Mouse (Mus musculus) myocyte (in vitro differentiated cells): ENCODE results near the gene Klf11. TPM values are rescaled to one million over a fixed set of nuclear protein-coding genes. Genes with fewer than 3 reads are reported as not detected.
"Not testable (repeated sequence)": the region's sequence is repeated elsewhere in the genome, so short reads cannot be mapped to it uniquely, and the experiment has no call there.

ENCODE experiments used
- H3K27me3 ChIP-seq: one replicate; pipeline ENCODE4 v1.6.1; 2011; ENCODE audit not compliant: control insufficient read depth, insufficient read depth, insufficient read length
- H3K36me3 ChIP-seq: one replicate; pipeline ENCODE4 v1.6.1; 2011; ENCODE audit not compliant: control insufficient read depth, insufficient read depth
- H3K4me2 ChIP-seq: one replicate; pipeline ENCODE4 v1.6.1; 2011; ENCODE audit warnings: low read depth, control low read depth
- H3K4me3 ChIP-seq: one replicate; pipeline ENCODE4 v1.5.1; 2011; ENCODE audit warnings: mild to moderate bottlenecking, control low read depth, moderate library complexity
- H3K79me2 ChIP-seq: one replicate; pipeline ENCODE4 v1.6.1; 2011; ENCODE audit not compliant: control insufficient read depth, insufficient read depth
- H3ac ChIP-seq: one replicate; pipeline ENCODE4 v1.6.1; 2011; ENCODE audit not compliant: control insufficient read depth, insufficient read length
- CEBPB ChIP-seq: IDR thresholded peaks from 2 replicates; pipeline ENCODE4 v1.6.1; 2011; ENCODE audit warnings: mild to moderate bottlenecking, moderate library complexity; ENCODE audit not compliant: poor library complexity, insufficient read depth, severe bottlenecking
- E2F4 ChIP-seq: IDR thresholded peaks from one replicate; pipeline ENCODE4 v1.6.1; 2011; ENCODE audit warnings: mild to moderate bottlenecking, control low read depth, moderate library complexity; ENCODE audit not compliant: insufficient read depth
- MAX ChIP-seq: IDR thresholded peaks from one replicate; pipeline ENCODE4 v1.6.1; 2011; ENCODE audit warnings: low read depth, mild to moderate bottlenecking, control low read depth
- MYOD1 ChIP-seq, 3 experiments: IDR thresholded peaks; one replicate each; pipeline ENCODE4 v1.6.1; 2011; ENCODE audit warnings: control low read depth in 2 of 3, low read depth in 2 of 3, mild to moderate bottlenecking in 2 of 3, moderate library complexity in 1 of 3; ENCODE audit not compliant: insufficient read length in 2 of 3, control insufficient read depth in 1 of 3
- MYOG ChIP-seq, 3 experiments: IDR thresholded peaks; one replicate each; pipeline ENCODE4 v1.6.1; 2011; ENCODE audit warnings: control low read depth in 2 of 3, low read depth in 2 of 3, mild to moderate bottlenecking in 2 of 3; ENCODE audit not compliant: insufficient read length in 2 of 3, control insufficient read depth in 1 of 3, insufficient read depth in 1 of 3
- POLR2A ChIP-seq: IDR thresholded peaks from one replicate; pipeline ENCODE4 v1.6.1; 2011; ENCODE audit warnings: low read depth, mild to moderate bottlenecking, control low read depth, moderate library complexity; ENCODE audit not compliant: insufficient read length
- POLR2AphosphoS2 ChIP-seq: IDR thresholded peaks from one replicate; pipeline ENCODE4 v1.6.1; 2011; ENCODE audit warnings: low read depth, control low read depth; ENCODE audit not compliant: insufficient read length
- REST ChIP-seq: IDR thresholded peaks from one replicate; pipeline ENCODE4 v1.6.1; 2011; ENCODE audit warnings: mild to moderate bottlenecking, control low read depth, moderate library complexity; ENCODE audit not compliant: insufficient read depth, insufficient read length
- SRF ChIP-seq: IDR thresholded peaks from one replicate; pipeline ENCODE4 v1.6.1; 2011; ENCODE audit warnings: low read depth; ENCODE audit not compliant: control insufficient read depth, insufficient read length
- TCF12 ChIP-seq: IDR thresholded peaks from one replicate; pipeline ENCODE4 v1.6.1; 2011; ENCODE audit warnings: mild to moderate bottlenecking, control low read depth; ENCODE audit not compliant: poor library complexity, insufficient read depth, severe bottlenecking
- TCF3 ChIP-seq: IDR thresholded peaks from one replicate; pipeline ENCODE4 v1.6.1; 2011; ENCODE audit warnings: low read depth, control low read depth; ENCODE audit not compliant: insufficient read length
- USF1 ChIP-seq: IDR thresholded peaks from one replicate; pipeline ENCODE4 v1.6.1; 2011; ENCODE audit warnings: low read depth, mild to moderate bottlenecking, control low read depth, moderate library complexity
- polyA plus RNA-seq: library from polyadenylated mRNA; unstranded; fragments of >200 nt; fragmentation: generic; extraction: Trizol; gene quantifications from one replicate; pipeline ENCODE4 v1.2.1, GENCODE M21; 2012; ENCODE audit warnings: missing spikeins

The Klf11 gene
- polyA plus RNA-seq, 1 experiment = 4.1 TPM

GRCm38 (mm10) chr12:24634648-24635047, 16.4 kb upstream of the Klf11 start:
- Histone ChIP-seq H3K36me3 (no peaks in the 10 kb centered on the region), H3ac (no peak overlapping the region), H3K4me2 (peak overlapping the region; percentile 2), H3K79me2 (no peaks in the 10 kb centered on the region), H3K4me3 (no peak overlapping the region), H3K27me3 (no peaks in the 10 kb centered on the region)
- TF ChIP-seq TCF12 (no peak), E2F4 (no peak), CEBPB (no peak), REST (no peak)

- not testable (repeated sequence) for H3K4me2 ChIP-seq, H3K27me3 ChIP-seq, H3ac ChIP-seq, H3K79me2 ChIP-seq, H3K4me3 ChIP-seq, H3K36me3 ChIP-seq
These were observed 12.3 kb upstream of the Klf11 start for GRCm38 (mm10) chr12:24638787-24639186.

- Histone ChIP-seq H3ac (no peak overlapping the region), H3K4me2 (peak overlapping the region; percentile 18), H3K27me3 (no peaks in the 10 kb centered on the region), H3K36me3 (no peaks in the 10 kb centered on the region), H3K79me2 (no peaks in the 10 kb centered on the region), H3K4me3 (no peak overlapping the region)
- TF ChIP-seq REST = no peak
- peak in 1 of 3 experiments; percentile 35 for TF ChIP-seq MYOD1 (IDR thresholded peaks at IDR 0.05; ENCODE audit: control insufficient read depth in 1 of 3, insufficient read length in 2 of 3, low read depth in 2 of 3)
- no peak for TF ChIP-seq TCF3
- peak in 1 of 3 experiments; percentile 41 for TF ChIP-seq MYOG (IDR thresholded peaks at IDR 0.05; ENCODE audit: control insufficient read depth in 1 of 3, insufficient read depth in 1 of 3, insufficient read length in 2 of 3, low read depth in 2 of 3)
These were observed 8.7 kb upstream of the Klf11 start for GRCm38 (mm10) chr12:24642370-24642802.

GRCm38 (mm10) chr12:24644125-24644571, 6.9 kb upstream of the Klf11 start:
- no peaks in the 10 kb centered on the region for H3K79me2 ChIP-seq
- H3ac ChIP-seq = no peak overlapping the region
- no peak overlapping the region for H3K4me2 ChIP-seq
- H3K36me3 ChIP-seq = no peaks in the 10 kb centered on the region
- H3K27me3 ChIP-seq = no peaks in the 10 kb centered on the region
- no peak for TF ChIP-seq MAX
- no peak for TF ChIP-seq TCF3
- no peak for TF ChIP-seq CEBPB
- no peak for TF ChIP-seq TCF12
- no peak for TF ChIP-seq USF1
- no peak for TF ChIP-seq MYOG (IDR thresholded peaks at IDR 0.05; ENCODE audit: control insufficient read depth in 1 of 3, insufficient read depth in 1 of 3, insufficient read length in 2 of 3, low read depth in 2 of 3)
- no peak for TF ChIP-seq REST
- TF ChIP-seq E2F4 = no peak
- no peak for TF ChIP-seq POLR2AphosphoS2
- no peak overlapping the region for H3K4me3 ChIP-seq

GRCm38 (mm10) chr12:24645901-24646300, 5.2 kb upstream of the Klf11 start:
- Histone ChIP-seq H3K36me3 (no peaks in the 10 kb centered on the region), H3K4me2 (no peak overlapping the region), H3ac (no peak overlapping the region), H3K27me3 (no peaks in the 10 kb centered on the region), H3K79me2 (no peaks in the 10 kb centered on the region), H3K4me3 (no peak overlapping the region)
- TF ChIP-seq SRF (no peak), TCF3 (no peak), MYOD1 (IDR thresholded peaks at IDR 0.05; ENCODE audit: control insufficient read depth in 1 of 3, insufficient read length in 2 of 3, low read depth in 2 of 3) (peak in 1 of 3 experiments; percentile 5)

- Histone ChIP-seq H3K79me2 (no peaks in the 10 kb centered on the region), H3K27me3 (no peaks in the 10 kb centered on the region), H3ac (no peak overlapping the region), H3K36me3 (no peaks in the 10 kb centered on the region), H3K4me2 (no peak overlapping the region), H3K4me3 (no peak overlapping the region)
- TF ChIP-seq TCF12 (no peak), USF1 (no peak), MYOD1 (IDR thresholded peaks at IDR 0.05; ENCODE audit: control insufficient read depth in 1 of 3, insufficient read length in 2 of 3, low read depth in 2 of 3) (no peak), E2F4 (no peak), POLR2AphosphoS2 (no peak), SRF (no peak), POLR2A (no peak), MAX (no peak), MYOG (IDR thresholded peaks at IDR 0.05; ENCODE audit: control insufficient read depth in 1 of 3, insufficient read depth in 1 of 3, insufficient read length in 2 of 3, low read depth in 2 of 3) (no peak), CEBPB (no peak)
These were observed 3.0 kb upstream of the Klf11 start for GRCm38 (mm10) chr12:24648094-24648493.
